Mouse (Mus musculus): Measurements from ENCODE around the gene Arrdc5.
"Not testable (repeated sequence)": the region's sequence is repeated elsewhere in the genome, so short reads cannot be mapped to it uniquely, and the experiment has no call there.

Arrdc5 gene

DNA sequence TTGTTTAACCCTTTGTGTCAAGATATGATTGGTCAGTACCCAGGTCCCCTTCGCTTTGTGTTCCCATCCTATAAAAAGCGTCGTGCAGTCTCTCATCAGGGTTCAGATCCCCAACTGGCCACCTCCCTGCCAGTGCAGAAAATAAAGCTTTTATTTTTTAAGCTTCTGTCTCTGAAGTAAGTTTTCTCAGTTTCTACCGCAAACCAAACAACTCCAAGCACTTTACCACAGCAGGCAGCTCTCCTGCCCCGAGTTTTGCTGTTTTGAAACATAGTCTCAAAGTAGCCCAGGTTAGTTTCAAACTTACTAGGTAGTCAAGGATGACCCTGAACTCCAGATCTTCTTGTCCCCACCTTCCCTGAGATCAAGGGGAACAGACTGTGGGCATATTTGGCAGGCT is 21.7 kb downstream of the Arrdc5 start:
- DNase-seq (ENCODE audit: low spot score), result no peak

DNA sequence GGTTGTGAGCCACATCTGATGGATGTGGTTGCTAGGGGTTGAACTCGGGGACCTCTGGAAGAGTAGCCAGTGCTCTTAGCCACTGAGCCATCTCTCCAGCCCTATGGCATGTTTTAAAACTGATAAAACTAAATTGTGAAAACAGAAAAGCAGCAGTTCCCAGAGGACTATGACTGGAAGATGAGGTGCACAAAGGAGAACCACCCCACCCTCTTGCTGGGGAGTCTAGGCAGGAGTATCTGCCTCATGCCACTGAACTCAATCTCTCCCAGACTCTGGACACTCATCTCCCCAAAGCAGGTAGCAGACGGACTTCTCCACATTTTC is 22.6 kb downstream of the Arrdc5 start:
- DNase-seq (ENCODE audit: low spot score), result no peak

DNA sequence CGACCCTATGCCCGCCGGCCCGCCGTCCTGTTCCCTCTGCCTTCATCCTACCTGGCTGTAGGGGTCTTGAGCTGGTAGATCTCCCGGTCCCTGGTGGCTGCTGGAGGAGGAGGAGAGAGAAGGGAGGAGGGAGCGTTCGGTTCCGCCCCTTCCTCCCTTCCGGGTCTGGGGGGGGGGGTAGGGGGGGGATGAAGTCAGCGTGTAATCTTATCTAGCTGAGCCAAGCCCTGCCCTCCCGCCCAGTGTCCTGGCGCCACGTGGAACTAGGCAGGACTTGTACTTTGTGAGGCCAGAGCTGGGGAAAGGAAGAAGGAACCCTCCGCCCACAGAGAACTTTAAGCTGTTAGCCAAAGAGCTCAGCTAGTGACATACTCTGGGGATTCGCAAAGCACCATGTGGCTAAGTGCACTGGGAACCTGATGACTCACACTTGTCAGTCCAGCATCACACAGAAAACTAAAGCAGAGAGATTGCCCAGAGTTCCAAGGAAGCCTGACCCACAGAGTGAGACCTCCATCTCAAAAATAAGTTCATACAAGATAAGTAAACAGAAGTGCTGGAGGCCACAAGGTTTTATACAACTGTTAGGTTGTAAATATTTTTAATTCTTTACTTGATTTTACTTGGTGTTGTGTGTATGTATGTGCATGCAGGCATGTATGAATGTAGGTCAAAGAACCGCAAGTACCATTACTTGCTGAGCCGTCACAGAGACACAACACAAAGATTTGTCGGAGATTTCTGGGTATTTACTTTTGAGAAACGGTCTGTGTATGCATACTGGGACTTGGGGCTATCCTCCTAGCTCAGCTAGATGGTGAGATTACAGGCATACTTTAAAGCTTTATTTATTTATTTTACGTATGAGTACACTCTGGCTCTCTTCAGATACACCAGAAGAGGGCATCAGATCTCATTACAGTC is 23.2 kb downstream of the Arrdc5 start, which contains the start of gene Ticam1:
TSS of gene Ticam1 (minus strand) at position 144 of the 924 bp plus-strand sequence.
- peak; percentile 62 for DNase-seq (ENCODE audit: low spot score)

DNA sequence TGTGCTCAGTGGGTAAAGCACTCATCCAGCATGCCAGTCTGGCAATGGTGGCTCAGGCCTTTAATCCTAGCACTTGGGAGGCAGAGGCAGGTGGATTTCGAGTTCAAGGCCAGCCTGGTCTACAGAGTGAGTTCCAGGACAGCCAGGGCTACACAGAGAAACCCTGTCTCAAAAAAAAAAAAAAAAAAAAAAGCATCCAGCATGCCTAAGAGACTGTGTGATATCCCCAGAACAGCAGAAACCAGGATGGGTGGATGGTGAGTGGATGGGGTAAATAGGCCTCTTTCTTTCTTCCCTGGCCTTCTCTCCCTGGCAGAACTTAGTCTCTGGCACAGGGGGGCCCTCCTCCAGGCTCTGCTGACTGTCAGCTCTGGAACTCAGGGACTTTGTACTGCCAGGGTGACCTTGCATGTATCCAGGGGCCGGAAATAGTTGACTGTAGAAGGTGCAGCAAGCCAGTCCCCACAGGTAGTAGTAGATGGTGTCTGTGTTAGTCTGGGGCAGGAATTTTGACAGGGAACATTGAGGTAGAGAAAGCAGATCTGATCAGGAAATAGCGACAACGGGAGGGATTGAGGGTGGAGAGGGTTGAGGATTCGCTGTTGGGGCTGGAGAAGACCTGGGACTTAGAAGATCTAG is 24.1 kb downstream of the Arrdc5 start:
- DNase-seq (ENCODE audit: low spot score), result no peak

DNA sequence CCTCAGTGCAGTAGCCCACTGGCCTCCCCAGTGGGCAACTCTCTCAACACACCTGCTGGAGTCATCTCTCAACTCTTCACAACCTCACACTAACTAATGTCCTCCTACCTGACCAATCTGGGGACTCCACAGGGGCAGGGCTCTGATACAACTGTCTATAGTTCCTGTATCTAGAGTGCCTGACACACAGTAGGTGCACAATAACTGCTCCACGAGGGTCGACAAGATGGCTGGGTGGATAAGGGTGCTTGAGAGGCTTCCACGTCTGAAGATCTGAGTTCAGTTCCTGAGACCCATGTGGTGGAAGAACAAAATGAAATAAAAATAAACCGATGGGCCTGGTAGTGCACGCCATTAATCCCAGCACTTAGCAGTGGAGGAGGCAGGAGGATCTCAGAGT is 26.1 kb downstream of the Arrdc5 start:
- DNase-seq (ENCODE audit: low spot score), result no peak

DNA sequence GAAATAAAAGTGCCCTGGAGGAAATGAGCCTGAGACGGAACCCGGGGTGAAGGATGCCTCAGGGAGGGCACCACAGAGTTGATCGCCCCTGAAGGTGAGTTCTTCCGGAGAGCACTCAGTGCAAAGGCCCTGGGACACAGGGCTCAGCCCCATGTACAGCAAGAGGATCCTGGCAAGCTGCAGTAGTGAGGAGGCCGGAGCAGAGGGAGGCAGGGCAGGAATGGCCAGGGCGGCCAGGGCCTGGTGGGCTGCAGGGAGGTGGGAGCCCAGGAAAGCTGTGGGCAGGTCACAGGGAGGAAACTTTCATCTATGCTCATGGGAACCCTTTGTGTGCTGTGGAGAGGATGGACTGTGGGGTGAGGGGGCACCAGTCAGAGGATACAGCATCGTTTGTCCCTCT is 26.6 kb downstream of the Arrdc5 start:
- no peak for DNase-seq (ENCODE audit: low spot score)

DNA sequence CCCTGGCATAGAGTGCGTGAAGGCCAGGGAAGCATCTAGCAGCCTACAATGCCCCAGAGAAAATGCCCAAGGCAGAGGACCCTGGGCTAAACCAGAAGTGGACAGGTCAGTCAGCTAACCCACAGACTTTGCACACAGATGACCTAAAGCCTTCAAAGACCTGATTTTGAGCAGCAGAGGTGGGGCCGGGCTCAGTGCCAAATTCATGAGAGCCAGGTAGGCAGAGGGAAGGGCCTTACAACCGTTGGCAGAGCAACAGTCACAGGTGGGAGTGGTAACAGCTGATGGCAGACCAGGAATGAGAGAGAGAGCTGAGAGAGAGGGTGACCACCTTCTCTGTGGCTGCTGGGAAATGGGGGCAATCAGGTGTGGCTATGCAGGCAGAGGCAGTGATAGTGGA is 27.4 kb downstream of the Arrdc5 start:
- DNase-seq (ENCODE audit: low spot score), result no peak

DNA sequence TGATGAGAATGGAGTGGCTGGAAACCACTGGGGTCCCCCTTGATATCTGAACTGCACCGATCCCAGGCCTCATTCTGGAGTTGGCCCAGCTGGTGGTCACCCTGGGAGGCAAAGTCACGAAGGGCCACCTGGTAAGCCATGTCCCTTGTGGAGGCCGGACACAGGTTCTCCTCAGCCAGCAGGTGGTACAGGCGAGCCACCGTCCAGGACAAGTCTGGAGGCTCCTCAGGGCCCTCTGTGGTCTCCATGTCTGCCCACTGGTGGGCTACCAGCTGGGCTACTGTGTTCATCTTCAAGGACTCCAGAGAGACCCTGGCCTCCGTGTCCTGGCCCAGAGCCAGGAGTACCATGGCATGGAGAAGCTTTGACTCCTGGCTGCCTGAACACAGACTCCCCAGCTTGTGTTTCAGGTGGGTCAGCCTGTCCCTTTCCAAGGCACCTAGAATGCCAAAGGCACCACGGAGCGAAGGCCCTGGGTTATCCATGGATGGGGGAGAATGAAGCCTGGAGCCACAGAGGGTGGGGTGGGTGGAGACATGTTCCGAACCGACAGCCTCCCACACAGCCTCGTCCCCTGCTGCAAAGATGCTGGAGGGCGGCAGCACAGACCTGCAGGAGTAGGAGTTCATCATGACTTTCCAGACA is 28.4 kb downstream of the Arrdc5 start:
- no peak for DNase-seq (ENCODE audit: low spot score)

DNA sequence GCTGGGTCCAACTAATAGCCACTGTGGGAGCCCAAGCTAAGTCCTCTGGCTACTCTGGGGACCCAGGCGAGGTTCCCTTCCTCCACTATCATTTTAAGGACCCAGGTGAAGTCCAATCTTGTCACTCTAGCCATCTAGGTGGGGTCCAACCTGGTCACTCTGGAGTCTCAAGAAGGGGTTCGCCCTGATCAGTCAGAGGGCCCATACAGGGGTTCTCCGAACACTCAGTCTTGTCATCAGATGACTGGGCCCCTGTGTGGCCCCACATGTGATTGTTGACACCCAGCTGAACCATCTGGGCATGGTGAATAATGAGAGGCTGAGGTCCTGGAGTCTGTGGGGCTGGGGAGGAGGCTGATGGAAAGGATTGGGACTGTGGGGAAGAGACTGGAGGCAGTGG is 30.3 kb downstream of the Arrdc5 start:
- no peak for DNase-seq (ENCODE audit: low spot score)

DNA sequence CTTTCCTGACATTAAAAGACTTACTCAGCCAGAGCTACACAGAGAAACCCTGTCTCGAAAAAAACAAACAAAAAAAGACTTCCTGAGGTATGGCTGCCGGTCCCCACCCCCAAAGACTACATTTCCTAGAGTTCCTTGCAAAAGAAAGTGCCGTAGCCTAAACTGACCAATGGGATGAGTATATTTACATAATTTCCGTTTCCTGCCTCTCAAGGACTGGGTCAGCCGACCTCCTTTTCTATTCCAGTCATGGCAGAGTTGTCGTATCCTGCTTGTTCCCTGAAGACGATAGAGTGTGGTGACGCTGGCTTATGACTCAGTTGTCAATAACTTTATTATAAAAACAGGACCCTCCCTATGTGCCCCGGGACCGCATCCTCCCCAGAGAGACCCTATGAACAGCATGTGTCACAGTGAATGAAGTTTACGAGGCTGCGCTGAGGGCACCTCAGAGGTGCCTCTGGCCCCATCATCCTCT is 30.9 kb downstream of the Arrdc5 start:
- no peak for DNase-seq (ENCODE audit: low spot score)

DNA sequence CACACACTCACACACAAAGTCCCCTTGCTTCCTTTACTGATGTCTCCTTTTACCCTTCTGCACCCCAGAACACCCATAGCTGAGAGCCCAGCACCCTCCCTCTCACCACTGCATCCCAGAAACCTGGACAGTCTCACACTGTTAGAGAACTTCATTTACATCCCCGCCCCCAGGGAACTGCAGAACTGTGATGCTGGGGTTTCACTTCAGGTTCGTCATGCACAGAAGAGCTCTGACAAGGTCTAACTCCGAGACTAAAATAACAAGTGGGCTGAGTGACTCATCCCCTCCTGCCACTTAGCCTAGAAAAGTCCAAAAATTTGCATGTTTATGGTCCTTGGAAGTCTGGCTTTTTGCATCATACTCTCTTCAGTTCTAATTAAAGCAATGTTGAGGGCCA is 33.8 kb downstream of the Arrdc5 start:
- DNase-seq (ENCODE audit: low spot score), result no peak

DNA sequence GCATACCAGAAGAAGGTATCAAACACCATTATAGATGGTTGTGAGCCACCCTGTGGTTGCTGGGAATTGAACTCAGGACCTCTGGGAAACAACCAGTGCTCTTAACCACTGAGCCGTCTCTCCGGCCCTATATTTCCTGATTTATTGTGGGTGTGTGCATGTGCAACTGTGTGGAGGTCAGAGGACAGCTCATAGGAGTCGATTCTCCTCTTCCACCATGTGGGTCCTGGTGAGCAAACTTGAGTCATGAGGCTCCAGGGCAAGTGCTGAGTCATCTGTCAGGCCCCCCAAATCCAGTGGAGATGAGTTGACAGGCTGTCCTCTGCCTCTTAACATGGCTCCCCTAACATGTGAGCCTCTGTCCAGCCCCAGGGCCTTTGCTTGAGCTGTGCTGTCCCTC is 34.2 kb downstream of the Arrdc5 start:
- DNase-seq (ENCODE audit: low spot score), result no peak

DNA sequence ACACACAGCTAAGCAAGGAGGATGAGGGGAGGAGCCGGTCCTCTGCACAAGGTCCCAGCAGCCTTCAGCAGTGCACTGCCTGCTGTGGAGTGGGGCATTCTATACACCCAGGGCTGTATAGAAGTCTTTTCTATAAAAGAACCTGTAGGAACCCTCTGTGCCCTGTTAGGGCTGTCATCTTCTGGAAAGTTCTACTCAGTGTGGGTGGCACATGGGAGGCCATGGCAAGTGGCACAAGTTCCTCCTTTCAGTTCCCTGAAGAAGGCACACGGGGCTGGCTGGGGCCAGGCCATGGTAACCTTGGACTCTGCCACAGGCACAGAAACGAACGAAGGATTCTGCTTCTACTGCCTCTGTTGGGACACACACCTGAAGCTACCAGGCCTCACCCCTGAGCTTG is 35.1 kb downstream of the Arrdc5 start:
- DNase-seq (ENCODE audit: low spot score), result no peak

DNA sequence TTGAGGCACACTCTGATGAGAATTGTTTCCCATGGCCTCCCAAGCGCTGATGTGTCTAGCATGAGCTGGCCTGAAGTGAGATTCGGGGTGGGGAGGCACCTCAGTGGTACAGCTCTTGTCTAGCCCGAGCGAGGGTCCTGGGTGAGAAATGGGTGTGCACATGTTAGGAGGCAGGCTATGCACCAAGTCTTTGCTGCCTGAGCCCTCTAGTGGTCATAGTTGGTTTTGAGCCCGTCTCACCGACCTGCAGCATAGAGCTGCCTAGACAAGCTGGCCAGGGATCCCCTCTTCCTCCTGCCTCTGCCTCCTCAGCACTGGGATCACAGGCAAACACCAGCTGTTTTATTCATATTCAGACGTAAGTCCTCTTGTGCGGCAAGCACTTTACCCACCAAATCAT is 36.1 kb downstream of the Arrdc5 start:
- no peak for DNase-seq (ENCODE audit: low spot score)

DNA sequence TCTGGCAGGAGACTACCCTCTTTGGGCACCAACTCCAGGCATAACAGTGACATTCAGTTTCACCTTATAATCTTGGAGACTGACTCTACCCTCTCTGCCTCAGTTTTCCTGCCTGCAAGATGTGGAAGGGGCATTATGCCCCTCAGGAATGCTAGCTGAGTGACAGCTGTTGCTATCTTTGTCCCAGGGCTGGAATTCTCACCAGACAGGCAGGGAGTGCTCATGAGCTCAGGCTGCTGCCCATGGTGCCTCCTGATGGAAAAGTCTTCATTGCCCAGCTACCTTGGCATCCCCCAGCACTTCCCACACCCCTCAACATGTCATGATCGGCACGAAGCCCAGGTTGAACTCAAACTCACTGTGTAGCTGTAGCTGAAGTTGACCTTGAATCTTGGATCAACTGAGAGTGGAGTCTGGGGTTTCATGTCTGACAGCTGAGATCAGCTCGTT is 37.4 kb downstream of the Arrdc5 start:
- DNase-seq (ENCODE audit: low spot score), result no peak

DNA sequence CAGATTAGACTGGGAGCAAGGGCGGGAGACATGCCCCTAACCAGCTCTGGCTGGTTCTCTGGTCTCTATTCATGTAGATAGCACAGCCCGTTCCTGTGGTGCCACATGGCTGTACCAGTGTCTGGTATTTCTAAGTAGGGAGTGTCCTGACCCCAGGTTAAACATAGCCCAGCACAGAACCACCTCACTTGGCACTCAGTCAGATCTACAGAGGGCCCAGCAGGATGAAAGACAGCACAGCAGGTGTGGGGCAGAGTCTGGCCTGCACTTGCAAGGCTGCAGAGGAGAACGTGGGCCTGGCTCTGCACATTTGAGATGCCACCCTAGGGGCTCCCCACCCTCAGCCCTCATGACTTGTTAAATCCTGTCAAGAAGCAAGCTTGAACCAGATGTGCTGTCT is 38.9 kb downstream of the Arrdc5 start:
- DNase-seq (ENCODE audit: low spot score), result no peak

DNA sequence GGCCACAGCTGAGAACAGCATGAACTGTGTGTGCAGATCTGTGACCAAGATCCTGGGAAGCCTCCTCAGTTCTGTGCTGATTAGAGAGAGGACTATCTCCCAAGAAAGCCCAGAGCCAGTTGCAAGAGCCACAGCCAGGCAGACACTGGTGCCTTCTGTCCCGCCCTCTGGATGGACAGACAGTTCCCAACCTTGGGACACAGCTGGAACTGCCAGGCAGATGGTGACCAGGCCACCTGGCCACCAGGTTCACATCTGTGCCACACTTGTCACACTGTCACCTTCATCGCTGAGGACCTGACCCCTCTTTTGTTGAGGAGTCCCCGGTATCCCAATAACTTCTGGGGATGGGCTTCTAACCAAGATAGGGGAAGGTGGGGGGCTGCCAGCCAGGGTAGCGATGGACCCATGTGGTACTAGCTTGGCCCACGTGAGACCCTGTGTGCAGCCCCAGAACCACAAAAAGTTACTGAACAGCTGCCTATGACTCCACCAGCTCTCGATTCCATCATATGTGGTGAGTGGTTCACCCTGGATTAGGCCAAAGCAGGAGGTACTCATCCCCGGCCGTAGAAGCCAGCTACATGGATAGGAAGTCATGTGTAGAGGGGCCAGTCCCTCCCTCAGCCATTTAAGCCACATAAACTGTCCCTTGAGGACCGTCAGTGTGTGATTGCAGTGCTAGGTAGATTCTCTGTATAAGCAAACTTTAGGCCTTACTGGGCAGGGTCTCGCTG is 40.6 kb downstream of the Arrdc5 start:
- no peak for DNase-seq (ENCODE audit: low spot score)

DNA sequence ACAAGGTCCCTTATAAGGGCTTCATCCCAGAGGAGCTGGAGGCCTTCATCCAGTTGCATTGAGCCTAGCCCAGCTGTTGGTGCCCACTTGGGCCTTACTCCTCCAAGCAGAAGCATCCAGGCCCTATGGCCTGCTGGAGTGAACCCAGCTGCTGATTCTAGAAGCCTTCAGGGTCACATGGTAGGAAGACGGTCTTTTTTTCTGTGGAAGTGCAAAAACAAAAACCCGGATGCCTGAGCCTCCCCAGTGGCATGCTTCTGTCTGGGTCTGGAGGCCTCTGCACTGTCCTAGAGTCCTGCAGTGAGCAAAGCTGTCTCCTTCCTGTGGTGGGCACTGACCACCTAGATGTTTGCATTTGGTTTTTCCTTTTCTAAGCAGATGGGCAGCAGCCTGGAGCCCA is 41.3 kb downstream of the Arrdc5 start:
- not testable (repeated sequence) for DNase-seq (ENCODE audit: low spot score)

DNA sequence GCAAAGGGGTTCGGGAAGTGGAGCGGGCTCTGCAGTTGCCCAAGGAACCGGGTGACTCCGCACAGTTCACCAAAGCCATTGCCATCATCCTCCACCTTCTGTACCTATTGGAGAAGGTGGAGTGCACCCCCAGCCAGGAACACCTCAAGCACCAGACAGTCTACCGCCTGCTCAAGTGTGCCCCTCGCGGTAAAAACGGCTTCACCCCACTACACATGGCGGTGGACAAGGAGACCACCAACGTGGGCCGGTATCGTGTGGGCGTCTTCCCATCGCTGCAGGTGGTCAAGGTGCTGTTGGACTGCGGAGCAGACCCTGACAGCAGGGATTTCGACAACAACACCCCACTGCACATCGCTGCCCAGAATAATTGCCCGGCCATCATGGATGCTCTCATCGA is 41.8 kb downstream of the Arrdc5 start:
- not testable (repeated sequence) for DNase-seq (ENCODE audit: low spot score)

DNA sequence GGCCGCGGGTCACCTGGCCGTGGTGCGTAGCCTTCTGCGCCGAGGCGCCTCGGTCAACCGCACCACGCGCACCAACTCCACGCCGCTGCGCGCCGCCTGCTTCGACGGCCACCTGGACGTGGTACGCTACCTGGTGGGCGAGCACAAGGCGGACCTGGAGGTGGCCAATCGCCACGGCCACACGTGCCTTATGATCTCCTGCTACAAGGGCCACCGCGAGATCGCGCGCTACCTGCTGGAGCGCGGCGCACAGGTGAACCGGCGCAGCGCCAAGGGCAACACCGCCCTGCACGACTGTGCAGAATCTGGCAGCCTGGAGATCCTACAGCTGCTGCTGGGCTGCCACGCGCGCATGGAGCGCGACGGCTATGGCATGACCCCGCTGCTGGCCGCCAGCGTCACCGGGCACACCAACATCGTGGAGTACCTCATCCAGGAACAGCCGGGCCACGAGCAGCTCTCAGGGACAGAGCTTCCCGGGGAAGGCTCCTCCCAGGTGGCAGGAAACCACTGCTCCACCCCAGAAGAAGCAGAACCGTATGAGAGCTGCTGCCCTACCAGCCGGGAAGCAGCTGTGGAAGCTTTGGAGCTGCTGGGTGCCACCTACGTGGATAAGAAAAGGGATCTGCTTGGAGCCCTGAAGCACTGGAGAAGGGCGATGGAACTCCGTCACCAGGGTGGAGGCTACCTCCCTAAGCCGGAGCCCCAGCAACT is 42.7 kb downstream of the Arrdc5 start:
- DNase-seq (ENCODE audit: low spot score), result no peak

DNA sequence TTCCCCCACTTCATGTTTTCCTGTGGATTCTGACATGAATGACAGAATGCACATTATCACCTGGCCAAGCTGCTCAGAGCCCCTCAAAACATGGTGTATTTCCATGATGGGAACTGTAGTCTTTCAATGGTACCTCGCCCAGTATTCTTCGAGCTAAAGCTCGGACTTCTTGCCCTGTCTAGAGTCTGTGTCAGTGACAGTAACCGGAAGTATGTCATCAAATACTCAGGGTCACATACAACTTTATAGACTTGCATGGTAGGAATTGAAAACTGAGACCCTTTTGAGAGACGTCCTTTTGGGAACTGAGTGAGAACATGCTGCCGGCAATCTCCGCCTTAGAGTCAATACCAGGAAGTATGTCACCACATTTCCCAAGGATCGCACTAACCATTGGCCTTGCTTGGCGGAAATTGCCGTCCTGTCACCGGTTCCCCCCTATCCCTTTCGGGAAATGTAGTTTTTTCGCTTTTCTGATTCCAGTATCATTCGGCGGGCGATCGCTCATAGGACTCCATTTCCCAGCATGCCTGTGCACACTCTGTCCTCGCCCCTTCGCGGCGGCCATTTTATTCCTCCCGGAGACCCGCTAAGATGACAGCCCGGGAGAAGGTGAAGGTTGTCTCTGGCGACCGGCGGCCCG is 43.7 kb downstream of the Arrdc5 start, which contains the start of gene Fem1a:
TSS of gene Fem1a (plus strand) at position 572 of the 643 bp plus-strand sequence.
- DNase-seq (ENCODE audit: low spot score), result peak; percentile 65
